Mouse (Mus musculus) erythroblast, embryonic 14.5 days (primary cell): ENCODE measurements around the gene Hsbp1.

Experiments used
- GATA1 ChIP-seq: IDR thresholded peaks from 2 replicates; pipeline ENCODE4 v1.6.1; 2012; ENCODE audit warnings: low read length, inconsistent platforms, mixed read lengths
- TAL1 ChIP-seq: IDR thresholded peaks from 3 replicates; pipeline ENCODE4 v1.6.1; 2012; ENCODE audit warnings: low read length, inconsistent platforms, mixed read lengths

- TF ChIP-seq GATA1 = no peak
- no peak for TF ChIP-seq TAL1
Measured at GRCm38 (mm10) chr8:119385854-119386253, 41.6 kb downstream of the Hsbp1 start.
